Mouse (Mus musculus) frontal cortex, postnatal 25 days (tissue): ENCODE results near the gene Pdk2.

ENCODE experiments used
- DNase-seq, 2 experiments: peaks; one replicate each; pipeline ENCODE4 v3.0.0; 2022; ENCODE audit warnings: low spot score in 2 of 2

Pdk2 gene

GRCm38 (mm10) chr11:95041139-95041609 is at the start of gene Pdk2:
Gene Pdk2, minus strand, starts transcription at chr11:95041354.
- DNase-seq, result peak; percentile 88 to 93

- no peak for DNase-seq
Measured at GRCm38 (mm10) chr11:95088857-95089779, 48.0 kb upstream of the Pdk2 start.

- no peak for DNase-seq
Measured at GRCm38 (mm10) chr11:95088286-95088685, 47.1 kb upstream of the Pdk2 start.

- no peak for DNase-seq
Measured at GRCm38 (mm10) chr11:95087301-95088228, 46.4 kb upstream of the Pdk2 start.

- DNase-seq, result no peak
Measured at GRCm38 (mm10) chr11:95086229-95086628, 45.1 kb upstream of the Pdk2 start.

GRCm38 (mm10) chr11:95085710-95086109 is 44.6 kb upstream of the Pdk2 start:
- DNase-seq, result no peak

- DNase-seq, result no peak
Measured at GRCm38 (mm10) chr11:95084811-95085382, 43.7 kb upstream of the Pdk2 start.

- no peak for DNase-seq
Measured at GRCm38 (mm10) chr11:95084175-95084574, 43.0 kb upstream of the Pdk2 start.

GRCm38 (mm10) chr11:95082896-95083295 is 41.7 kb upstream of the Pdk2 start:
- DNase-seq, result no peak

GRCm38 (mm10) chr11:95080783-95081182 is 39.6 kb upstream of the Pdk2 start:
- DNase-seq, result no peak

- DNase-seq, result no peak
Measured at GRCm38 (mm10) chr11:95079256-95079875, 38.2 kb upstream of the Pdk2 start.

- no peak for DNase-seq
Measured at GRCm38 (mm10) chr11:95077956-95078355, 36.8 kb upstream of the Pdk2 start.

- DNase-seq, result peak; percentile 23 to 26
Measured at GRCm38 (mm10) chr11:95076536-95077111, 35.5 kb upstream of the Pdk2 start, which contains the start of gene Itga3. Gene Itga3, minus strand, starts transcription at chr11:95076801.

GRCm38 (mm10) chr11:95076041-95076535 is 34.9 kb upstream of the Pdk2 start:
- DNase-seq, result peak; percentile 33 to 34

GRCm38 (mm10) chr11:95075197-95076040 is 34.3 kb upstream of the Pdk2 start:
- DNase-seq, result no peak

GRCm38 (mm10) chr11:95074694-95075093 is 33.5 kb upstream of the Pdk2 start:
- DNase-seq, result no peak

GRCm38 (mm10) chr11:95073835-95074234 is 32.7 kb upstream of the Pdk2 start:
- no peak for DNase-seq

GRCm38 (mm10) chr11:95072804-95073203 is 31.6 kb upstream of the Pdk2 start:
- no peak for DNase-seq

GRCm38 (mm10) chr11:95072136-95072535 is 31.0 kb upstream of the Pdk2 start:
- DNase-seq, result no peak

- no peak for DNase-seq
Measured at GRCm38 (mm10) chr11:95071266-95071665, 30.1 kb upstream of the Pdk2 start.
